Mouse (Mus musculus) spleen, adult 2 months (tissue): ENCODE results near the gene Dnajc13. TPM values are rescaled to one million over a fixed set of nuclear protein-coding genes. Genes with fewer than 3 reads are reported as not detected.
A peak's percentile ranks its signal among the peaks of the same experiment; 100 is the strongest.

Experiments used
- DNase-seq, 2 experiments: peaks; one replicate each; pipeline versions ENCODE4 v3.0.0 to v3.0.0-alpha.2; 2012 to 2021; ENCODE audit warnings: low spot score in 2 of 2, low read depth in 1 of 2
- H3K27ac ChIP-seq: fragments of 200-500 bp; 2 replicates; pipeline ENCODE4 v1.5.1; 2012; ENCODE audit warnings: low read length, inconsistent platforms; ENCODE audit not compliant: insufficient read depth
- H3K27me3 ChIP-seq: fragments of 200-500 bp; 2 replicates; pipeline ENCODE4 v1.6.1; 2012; ENCODE audit warnings: mild to moderate bottlenecking, moderate library complexity, low read length, inconsistent platforms; ENCODE audit not compliant: control insufficient read depth, insufficient read depth
- H3K36me3 ChIP-seq: fragments of 200-500 bp; 2 replicates; pipeline ENCODE4 v1.6.1; 2012; ENCODE audit warnings: mild to moderate bottlenecking, low read length, inconsistent platforms; ENCODE audit not compliant: control insufficient read depth, insufficient read depth
- H3K4me1 ChIP-seq: fragments of 200-500 bp; 2 replicates; pipeline ENCODE4 v1.6.1; 2011; ENCODE audit warnings: inconsistent platforms; ENCODE audit not compliant: control insufficient read depth, insufficient read depth, insufficient read length
- H3K4me3 ChIP-seq: fragments of 200-500 bp; 2 replicates; pipeline ENCODE4 v1.5.1; 2011; ENCODE audit warnings: mild to moderate bottlenecking, inconsistent platforms; ENCODE audit not compliant: insufficient read depth, insufficient read length; ENCODE audit errors: extremely low read depth
- CTCF ChIP-seq: fragments of 200-500 bp; IDR thresholded peaks from 2 replicates; pipeline ENCODE4 v1.5.1; 2011; ENCODE audit warnings: mild to moderate bottlenecking, inconsistent platforms; ENCODE audit not compliant: insufficient read depth, insufficient read length, insufficient replicate concordance; ENCODE audit errors: extremely low read depth
- POLR2A ChIP-seq: fragments of 200-500 bp; IDR thresholded peaks from 2 replicates; pipeline ENCODE4 v1.6.1; 2011; ENCODE audit warnings: low read depth, low read length, inconsistent platforms
- WGBS: fragments of 180-500 bp; shearing (Covaris S2); methylation state at CpG from one replicate; pipeline ENCODE4 v1.1.7; 2018; 5-methylcytosine and 5-hydroxymethylcytosine counted together
- polyA plus RNA-seq: library from polyadenylated mRNA; depleted of rRNA; stranded (reverse); fragments of >200 nt; gene quantifications from 2 replicates; pipeline ENCODE4 v1.2.3, GENCODE M21; 2012

The Dnajc13 gene
- polyA plus RNA-seq, 1 experiment, result 32.8 TPM

- no peak for TF ChIP-seq POLR2A
- TF ChIP-seq CTCF, result no peak
- H3K4me1 ChIP-seq, result no peaks in the 10 kb centered on the region; the same call in 1 of the 2 replicates
- 77% methylated on average over 4 of the region's 4 CpGs for WGBS
Measured at GRCm38 (mm10) chr9:104272057-104272456, 9.3 kb upstream of the Dnajc13 start.

GRCm38 (mm10) chr9:104271642-104272041, 8.9 kb upstream of the Dnajc13 start:
- Histone ChIP-seq H3K27ac (no peak overlapping the region), H3K36me3 (no peaks in the 10 kb centered on the region), H3K27me3 (no peaks in the 10 kb centered on the region), H3K4me1 (no peaks in the 10 kb centered on the region; the same call in 1 of the 2 replicates), H3K4me3 (no peak overlapping the region)
- TF ChIP-seq CTCF (no peak), POLR2A (no peak)
- WGBS, result 82% methylated on average over 4 of the region's 4 CpGs
- no peak for DNase-seq

More at GRCm38 (mm10) chr9:104272057-104272456, 9.3 kb upstream of the Dnajc13 start:
- DNase-seq, result no peak
- H3K4me3 ChIP-seq, result no peak overlapping the region
- H3K27me3 ChIP-seq, result no peaks in the 10 kb centered on the region; the same call in 1 of the 2 replicates
- no peak overlapping the region for H3K27ac ChIP-seq
- no peaks in the 10 kb centered on the region for H3K36me3 ChIP-seq

GRCm38 (mm10) chr9:104269944-104270343, 7.2 kb upstream of the Dnajc13 start:
- Histone ChIP-seq H3K27me3 (no peaks in the 10 kb centered on the region), H3K4me3 (no peak overlapping the region), H3K36me3 (no peaks in the 10 kb centered on the region), H3K27ac (no peak overlapping the region), H3K4me1 (no peaks in the 10 kb centered on the region; the same call in 1 of the 2 replicates)
- WGBS, result 54% methylated on average over 3 of the region's 3 CpGs
- TF ChIP-seq CTCF, result no peak
- TF ChIP-seq POLR2A, result no peak
- DNase-seq, result no peak

GRCm38 (mm10) chr9:104269349-104269871, 6.7 kb upstream of the Dnajc13 start:
- WGBS, result 7% methylated on average over 10 of the region's 10 CpGs
- no peak overlapping the region for H3K27ac ChIP-seq

GRCm38 (mm10) chr9:104264567-104264966, 1.8 kb upstream of the Dnajc13 start:
- H3K27ac ChIP-seq, result no peak overlapping the region
- H3K4me3 ChIP-seq, result no peak overlapping the region
- H3K27me3 ChIP-seq, result no peaks in the 10 kb centered on the region
- no peak for DNase-seq
- TF ChIP-seq POLR2A (no peak), CTCF (no peak)
- H3K4me1 ChIP-seq, result peaks cover 2% of the 10 kb centered on the region; the same call in 1 of the 2 replicates
- H3K36me3 ChIP-seq, result no peaks in the 10 kb centered on the region
- WGBS, result 19% methylated on average over 2 of the region's 2 CpGs

More at GRCm38 (mm10) chr9:104269349-104269871, 6.7 kb upstream of the Dnajc13 start:
- Histone ChIP-seq H3K27me3 (no peaks in the 10 kb centered on the region), H3K4me3 (no peak overlapping the region), H3K4me1 (no peaks in the 10 kb centered on the region; the same call in 1 of the 2 replicates), H3K36me3 (no peaks in the 10 kb centered on the region)
- TF ChIP-seq CTCF, result no peak
- DNase-seq, result no peak

GRCm38 (mm10) chr9:104262016-104262762, 541 bp downstream of the Dnajc13 start:
- peak overlapping the region; percentile 88 for H3K4me3 ChIP-seq
- no peaks in the 10 kb centered on the region for H3K36me3 ChIP-seq
- H3K4me1 ChIP-seq, result peaks cover 2% of the 10 kb centered on the region; the same call in 1 of the 2 replicates
- TF ChIP-seq POLR2A (no peak), CTCF (no peak)
- peak overlapping the region; percentile 73 for H3K27ac ChIP-seq
- H3K27me3 ChIP-seq, result no peaks in the 10 kb centered on the region
- under 1% methylated on average over 45 of the region's 46 CpGs for WGBS
- no peak for DNase-seq

GRCm38 (mm10) chr9:104260306-104260705, 2.4 kb downstream of the Dnajc13 start:
- H3K4me3 ChIP-seq, result no peak overlapping the region
- 69% methylated on average over 4 of the region's 4 CpGs for WGBS
- H3K4me1 ChIP-seq, result peaks cover 2% of the 10 kb centered on the region; the same call in 1 of the 2 replicates
- H3K36me3 ChIP-seq, result no peaks in the 10 kb centered on the region
- no peaks in the 10 kb centered on the region for H3K27me3 ChIP-seq
- H3K27ac ChIP-seq, result no peak overlapping the region
- no peak for TF ChIP-seq CTCF
- TF ChIP-seq POLR2A, result no peak
- no peak for DNase-seq
